ENCODE assay signal across 12 mouse cellular contexts in genomic region chr17:6600216-6600911, GRCm38 (mm10). TPM values are rescaled to one million over a fixed set of nuclear protein-coding genes. Genes with fewer than 3 reads are reported as not detected.
DNase-seq lines count a peak whose midpoint lies in the region; ATAC-seq and TF ChIP-seq lines count a peak whose summit lies in the region.
"Not testable (repeated sequence)": the region's sequence is repeated elsewhere in the genome, so short reads cannot be mapped to it uniquely, and the experiment has no call there.
"Had no signal": no experiment of that assay in that cellular context is flagged by ENCODE, and none has a peak within 500 bp of the region (broad histone marks: within the 10 kb centered on the region; RNA-seq: fewer than 3 reads in every experiment).

No protein-coding gene starts in this region.

- DNase-seq in 3T3-L1 (ENCODE audit: low read depth, low spot score) = peak; percentile 57
- DNase-seq in adrenal gland, adult (ENCODE audit: inconsistent age in 2 of 2, low spot score in 1 of 2) = peak; percentile 67 to 76
- DNase-seq in adrenal gland, postnatal 36 days = peak; percentile 47 to 53
- DNase-seq in gastrocnemius, adult 18-20 months (ENCODE audit: low spot score) = peak; percentile 71
- DNase-seq in heart, adult 18-20 months = peak; percentile 70 to 86
- DNase-seq in heart, postnatal 25 days (ENCODE audit: low spot score) = peak; percentile 50
- DNase-seq in lung, postnatal 0 days (ENCODE audit: low spot score) = peak; percentile 4
- DNase-seq in right cerebral cortex, adult 2 months (ENCODE audit: low spot score in 2 of 2) = peak; percentile 52 to 56

- H3K9ac ChIP-seq in lung, postnatal 0 days (replicated peaks; ENCODE audit: low read depth) = not testable (repeated sequence)

- not testable (repeated sequence) for H3K4me2 ChIP-seq in lung, postnatal 0 days (replicated peaks; ENCODE audit: low read depth, low read length)

- not testable (repeated sequence) for H3K27me3 ChIP-seq in lung, postnatal 0 days (replicated peaks; ENCODE audit: insufficient read depth, low read length)

- 80% methylated on average over 5 of the region's 8 CpGs for WGBS in lung, postnatal 0 days

- H3K27ac ChIP-seq in lung, postnatal 0 days (ENCODE audit: low read length) = not testable (repeated sequence)

- H3K4me3 ChIP-seq in lung, postnatal 0 days (ENCODE audit: low read depth, low read length) = not testable (repeated sequence)

- not testable (repeated sequence) for H3K36me3 ChIP-seq in lung, postnatal 0 days (ENCODE audit: insufficient read depth, low read length)

- not testable (repeated sequence) for ATAC-seq in lung, postnatal 0 days

- intact Hi-C loops in heart, postnatal 25 days (cut with DNase I) = not testable (repeated sequence)

- TF ChIP-seq EP300 in lung, postnatal 0 days (IDR thresholded peaks at IDR 0.05) = not testable (repeated sequence)

- H3K4me1 ChIP-seq in lung, postnatal 0 days (ENCODE audit: insufficient read depth, low read depth, low read length) = not testable (repeated sequence)

- H3K9me3 ChIP-seq in lung, postnatal 0 days (ENCODE audit: low read length) = not testable (repeated sequence)

- not testable (repeated sequence) for TF ChIP-seq CTCF in lung, postnatal 0 days (IDR thresholded peaks at IDR 0.05)

RNA-seq across cellular contexts. Expression of gene Dynlt1c, which starts 1.1 kb away (rescaled TPM):
- total RNA-seq in adrenal gland, postnatal 36 days (2021) = 1 to 10 TPM; 5.4 to 6.1 TPM
- 1 to 10 TPM; 1.4 to 1.6 TPM for total RNA-seq in gastrocnemius, adult 18-20 months (2021)
- 1 to 10 TPM; 1.0 to 2.2 TPM for total RNA-seq in heart, adult 18-20 months (2021)
- total RNA-seq in heart, postnatal 25 days (2021) = 1 to 10 TPM; 3.8 to 4.2 TPM
- 29.1 and 30.1 TPM in 2 replicates for polyA plus RNA-seq in lung, postnatal 0 days (2015; fragmentation: Nextera tagmentation; extraction: Ambion mirVana)

RNA-seq across cellular contexts. Expression of gene Dynlt1f, which starts 55.3 kb away (rescaled TPM):
- 100 to 1,000 TPM in 1 of 2 experiments, 10 to 100 TPM in 1; 90.1 to 111 TPM for total RNA-seq in adrenal gland, postnatal 36 days (2021)
- total RNA-seq in gastrocnemius, adult 18-20 months (2021) = 10 to 100 TPM; 41.3 to 45.1 TPM
- total RNA-seq in heart, adult 18-20 months (2021) = 10 to 100 TPM; 36.8 to 40.4 TPM
- 10 to 100 TPM; 50.6 to 59.2 TPM for total RNA-seq in heart, postnatal 25 days (2021)
- polyA plus RNA-seq in lung, postnatal 0 days (2015; fragmentation: Nextera tagmentation; extraction: Ambion mirVana) = 185 and 188 TPM in 2 replicates

RNA-seq across cellular contexts. Expression of gene Sytl3, which starts 58.5 kb away (rescaled TPM):
- under 1 TPM in 1 of 2 experiments, not detected in 1; 0.20 TPM for total RNA-seq in adrenal gland, postnatal 36 days (2021)
- under 1 TPM; 0.14 to 0.47 TPM for total RNA-seq in gastrocnemius, adult 18-20 months (2021)
- 1 to 10 TPM in 1 of 2 experiments, under 1 TPM in 1; 0.62 to 1.2 TPM for total RNA-seq in heart, adult 18-20 months (2021)
- total RNA-seq in heart, postnatal 25 days (2021) = under 1 TPM; 0.39 to 0.57 TPM
- 0.40 and 0.67 TPM in 2 replicates for polyA plus RNA-seq in lung, postnatal 0 days (2015; fragmentation: Nextera tagmentation; extraction: Ambion mirVana)
- total RNA-seq: layer of hippocampus, adult 18-20 months had no signal
- polyA plus RNA-seq: heart, embryonic 13.5 days; limb, embryonic 10.5 days; midbrain, embryonic 12.5 days had no signal

Comparison
In these comparisons a context has a peak if more than half of its experiments do, and no peak if none do; other contexts are left out.
1. DNase-seq: peak in every context shown above with its lines; median percentile 78 in heart, adult 18-20 months; 72 in adrenal gland, adult; 71 in gastrocnemius, adult 18-20 months; 57 in 3T3-L1; 54 in right cerebral cortex, adult 2 months; 50 in adrenal gland, postnatal 36 days; 50 in heart, postnatal 25 days; 4 in lung, postnatal 0 days.